Mouse (Mus musculus) neural tube, embryonic 13.5 days (tissue): ENCODE results near the gene Cubn. TPM values are rescaled to one million over a fixed set of nuclear protein-coding genes. Genes with fewer than 3 reads are reported as not detected.

Source experiments
- ATAC-seq: fragments of 200-750 bp; cut with Nextera tagmentation; 2 replicates; pipeline ENCODE4 v1.8.0; 2017; ENCODE audit warnings: low read depth, mild to moderate bottlenecking, moderate TSS enrichment, moderate library complexity
- H3K27ac ChIP-seq: fragments of 300-500 bp; sonication (generic); replicated peaks from 2 replicates; pipeline ENCODE4 v1.5.1; 2015; ENCODE audit warnings: moderate library complexity, mild to moderate bottlenecking, inconsistent platforms
- H3K27me3 ChIP-seq: fragments of 300-500 bp; sonication (generic); 2 replicates; pipeline ENCODE4 v1.6.1; 2015; ENCODE audit warnings: mild to moderate bottlenecking, inconsistent platforms
- H3K36me3 ChIP-seq: fragments of 300-500 bp; sonication (generic); 2 replicates; pipeline ENCODE4 v1.6.1; 2015; ENCODE audit warnings: mild to moderate bottlenecking, inconsistent platforms
- H3K4me1 ChIP-seq: fragments of 300-500 bp; sonication (generic); replicated peaks from 2 replicates; pipeline ENCODE4 v1.6.1; 2015; ENCODE audit warnings: inconsistent platforms
- H3K4me2 ChIP-seq: fragments of 300-500 bp; sonication (generic); 2 replicates; pipeline ENCODE4 v1.6.1; 2015; ENCODE audit warnings: inconsistent platforms, mild to moderate bottlenecking, moderate library complexity
- H3K4me3 ChIP-seq: fragments of 300-500 bp; sonication (generic); 2 replicates; pipeline ENCODE4 v1.5.1; 2015; ENCODE audit warnings: mild to moderate bottlenecking, inconsistent platforms
- H3K9ac ChIP-seq: fragments of 300-500 bp; sonication (generic); 2 replicates; pipeline ENCODE4 v1.6.1; 2015; ENCODE audit warnings: moderate library complexity, mild to moderate bottlenecking, inconsistent platforms
- H3K9me3 ChIP-seq: fragments of 300-500 bp; sonication (generic); 2 replicates; pipeline ENCODE4 v1.6.1; 2016; ENCODE audit warnings: inconsistent platforms
- WGBS: fragments of 180-500 bp; shearing (Covaris S2); methylation state at CpG from one replicate; pipeline ENCODE4 v1.1.7; 2015; 5-methylcytosine and 5-hydroxymethylcytosine counted together
- polyA plus RNA-seq: library from polyadenylated mRNA; unstranded; fragments of >200 nt; fragmentation: Nextera tagmentation; extraction: Ambion mirVana; gene quantifications from 2 replicates; pipeline ENCODE4 v1.2.1, GENCODE M21; 2015

Gene Cubn
- polyA plus RNA-seq, 1 experiment from 2014 or later = 0.31 TPM

DNA sequence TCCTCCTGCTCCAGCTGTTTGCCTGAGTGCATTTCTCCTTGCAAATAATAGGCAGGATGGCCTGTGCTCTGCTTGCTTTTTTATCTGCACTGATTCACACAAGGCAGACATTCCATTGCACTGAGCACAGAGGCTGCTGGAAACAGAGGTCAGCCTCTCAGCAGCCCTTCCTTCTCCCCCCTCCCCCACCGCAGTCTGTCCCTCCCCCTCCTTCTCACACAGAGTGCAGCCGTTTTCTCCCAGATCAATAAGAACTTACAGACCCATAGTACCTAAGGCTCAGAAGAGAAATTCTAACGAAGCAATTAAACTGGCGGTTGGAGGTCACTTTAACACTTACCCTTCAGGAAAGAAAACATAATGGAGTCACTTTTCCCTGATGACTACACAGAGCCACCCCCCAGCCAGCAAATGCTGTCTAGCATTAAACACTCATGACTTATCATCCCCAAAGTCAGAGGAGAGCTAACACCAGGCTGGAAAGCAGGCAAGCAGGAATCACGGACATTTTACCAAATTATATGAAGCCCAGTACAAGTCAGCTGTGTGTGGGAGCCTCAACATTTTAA, 119.3 kb downstream of the Cubn start:
- peak; percentile 91 for ATAC-seq
- H3K4me2 ChIP-seq = peak overlapping the region; percentile 29
- WGBS = 2% methylated on average over 5 of the region's 5 CpGs
- no peaks in the 10 kb centered on the region for H3K9me3 ChIP-seq
- no peak overlapping the region for H3K4me3 ChIP-seq
- no peaks in the 10 kb centered on the region for H3K27me3 ChIP-seq
- H3K4me1 ChIP-seq = peaks cover 29% of the 10 kb centered on the region
- no peaks in the 10 kb centered on the region for H3K36me3 ChIP-seq
- H3K27ac ChIP-seq = peak overlapping the region; percentile 80
- no peak overlapping the region for H3K9ac ChIP-seq

DNA sequence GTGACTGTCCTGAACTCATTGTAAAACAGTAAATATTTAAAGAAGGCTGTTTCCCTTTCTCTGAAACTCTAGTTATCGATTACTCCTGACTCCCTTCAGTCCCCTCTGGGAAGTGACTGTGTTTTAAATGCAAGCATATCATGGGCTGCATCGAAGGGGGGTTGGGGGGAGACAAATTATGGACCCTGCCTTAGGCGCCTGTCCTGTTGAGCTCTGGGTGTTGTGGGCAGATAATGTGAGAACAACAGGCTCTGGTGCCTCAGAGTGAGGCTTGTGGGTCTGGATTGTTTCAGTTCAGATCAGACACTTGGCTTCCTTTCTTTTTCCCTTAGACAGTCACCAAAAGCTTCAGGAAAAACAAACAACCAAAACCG, 119.8 kb downstream of the Cubn start:
- Histone ChIP-seq H3K27me3 (no peaks in the 10 kb centered on the region), H3K27ac (peak overlapping the region; percentile 80), H3K4me1 (peaks cover 29% of the 10 kb centered on the region), H3K36me3 (no peaks in the 10 kb centered on the region), H3K9me3 (no peaks in the 10 kb centered on the region), H3K4me2 (no peak overlapping the region), H3K4me3 (no peak overlapping the region), H3K9ac (0 out of 2 replicates have a peak overlapping the region, but pooled peaks have one; percentile 17)
- peak; percentile 48 for ATAC-seq
- 7% methylated on average over 4 of the region's 4 CpGs for WGBS

DNA sequence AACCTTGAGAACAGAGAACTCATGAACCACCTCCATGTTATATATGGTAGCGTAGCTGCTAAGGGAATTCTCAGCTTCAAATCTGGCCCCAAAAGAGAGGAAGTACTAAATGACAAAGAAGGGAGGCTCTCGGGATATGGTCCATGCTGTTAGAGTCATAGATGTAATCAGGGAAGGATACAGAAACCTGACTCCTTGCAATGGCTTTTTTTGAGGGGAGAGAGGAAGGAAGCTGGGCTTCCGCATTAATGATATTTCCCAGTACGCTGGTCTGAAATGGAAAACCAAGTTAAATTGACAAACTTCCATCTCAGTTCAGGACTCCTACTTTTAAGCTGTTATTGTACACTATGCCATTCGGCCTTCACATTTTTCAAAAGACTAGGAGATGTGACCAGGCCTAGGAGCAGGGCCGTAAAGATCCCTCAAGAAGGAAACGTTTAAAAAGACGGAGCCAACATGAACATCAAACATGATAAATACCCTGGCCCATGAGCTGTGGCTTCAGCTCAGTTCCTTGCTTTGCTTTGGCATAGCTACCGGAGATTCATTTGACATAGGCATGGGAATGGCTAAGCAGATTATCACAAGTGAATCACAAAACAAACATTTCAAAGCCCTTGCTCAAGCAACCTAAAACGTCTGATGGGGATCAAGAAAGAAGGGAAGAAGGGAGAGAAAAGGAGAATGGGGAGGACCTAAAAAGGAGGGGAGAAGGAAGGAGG, 120.4 kb downstream of the Cubn start:
- Histone ChIP-seq H3K9me3 (no peaks in the 10 kb centered on the region), H3K4me2 (no peak overlapping the region), H3K4me3 (no peak overlapping the region), H3K4me1 (peaks cover 29% of the 10 kb centered on the region), H3K36me3 (no peaks in the 10 kb centered on the region), H3K27ac (peak overlapping the region; percentile 80), H3K9ac (0 out of 2 replicates have a peak overlapping the region, but pooled peaks have one; percentile 17), H3K27me3 (no peaks in the 10 kb centered on the region)
- ATAC-seq = no peak
- 59% methylated on average over 10 of the region's 10 CpGs for WGBS

DNA sequence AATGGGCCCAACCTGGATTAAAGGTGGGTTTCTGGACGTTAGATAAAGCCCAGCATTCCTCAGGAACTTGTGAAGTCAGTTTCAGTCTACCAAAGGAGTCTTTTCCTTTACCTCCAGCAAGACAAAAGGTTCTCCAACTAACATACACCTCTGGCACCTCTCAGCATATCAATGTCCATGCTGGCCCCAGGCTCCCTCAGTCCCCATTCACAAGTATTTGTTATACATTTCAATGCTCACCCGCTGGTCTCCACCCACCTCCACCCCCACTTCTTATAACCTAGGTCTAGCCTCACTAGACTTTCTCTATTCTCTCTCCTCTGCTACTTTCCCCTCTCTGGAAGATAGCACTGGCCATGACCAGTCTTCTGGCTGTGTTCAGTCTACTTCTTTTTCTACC, 121.1 kb downstream of the Cubn start:
- Histone ChIP-seq H3K27ac (no peak overlapping the region), H3K4me2 (no peak overlapping the region), H3K4me1 (peaks cover 29% of the 10 kb centered on the region), H3K9ac (no peak overlapping the region), H3K4me3 (no peak overlapping the region), H3K9me3 (no peaks in the 10 kb centered on the region), H3K27me3 (no peaks in the 10 kb centered on the region), H3K36me3 (no peaks in the 10 kb centered on the region)
- ATAC-seq = no peak
- WGBS = 35% methylated on average over 2 of the region's 2 CpGs

DNA sequence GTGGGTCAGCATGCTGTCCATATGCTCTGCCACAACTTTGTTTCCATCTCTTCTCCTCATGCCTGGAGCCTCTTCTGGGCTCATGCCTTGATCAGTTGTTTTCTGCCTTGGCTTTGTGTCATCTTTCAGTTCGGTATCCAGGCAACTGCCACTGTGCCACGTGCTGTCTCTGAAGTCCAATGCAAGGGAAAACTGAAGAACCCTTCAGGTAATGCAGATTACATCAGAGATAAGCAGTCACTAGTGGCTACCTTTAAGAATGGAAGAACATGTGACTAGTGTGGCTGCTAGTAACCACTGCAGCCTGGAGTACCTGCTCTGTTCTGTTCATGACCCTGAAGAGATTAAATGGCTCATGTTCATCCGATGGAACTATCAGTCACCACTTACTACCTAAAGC, 123.1 kb downstream of the Cubn start:
- no peak for ATAC-seq
- Histone ChIP-seq H3K27ac (no peak overlapping the region), H3K36me3 (no peaks in the 10 kb centered on the region), H3K27me3 (no peaks in the 10 kb centered on the region), H3K4me3 (no peak overlapping the region), H3K4me1 (peaks cover 29% of the 10 kb centered on the region), H3K9me3 (no peaks in the 10 kb centered on the region), H3K9ac (no peak overlapping the region), H3K4me2 (no peak overlapping the region)
- 73% methylated on average over 3 of the region's 3 CpGs for WGBS

DNA sequence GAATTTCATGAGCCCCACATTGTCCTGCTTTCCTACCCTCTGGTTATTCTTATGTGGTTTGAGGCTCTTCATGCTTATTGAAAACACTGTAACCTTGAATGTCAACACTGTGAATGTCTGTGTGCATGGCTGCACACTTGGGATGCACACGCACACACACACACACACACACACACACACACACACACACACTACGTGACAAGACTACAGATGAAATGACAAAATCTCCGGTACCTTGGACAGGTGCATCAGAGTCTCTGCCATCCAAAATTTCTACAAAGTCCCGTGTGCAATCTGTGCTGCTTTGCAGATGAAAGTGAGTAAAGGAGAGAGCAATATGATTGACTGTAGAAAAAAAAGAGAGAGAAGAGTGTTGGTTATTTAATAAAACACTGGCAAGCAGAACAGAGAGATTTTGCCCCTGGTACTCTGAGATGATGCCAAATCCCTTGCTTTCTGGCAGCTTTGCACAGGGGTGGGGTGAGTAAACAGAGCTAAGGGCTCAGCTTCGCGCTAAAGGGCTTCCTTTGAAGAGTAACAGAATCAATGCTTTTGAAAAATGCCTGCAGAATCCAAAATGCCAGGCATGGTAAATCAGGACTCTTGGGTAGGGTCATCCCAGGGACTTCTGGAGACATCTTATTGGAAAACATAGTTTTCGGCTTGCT, 133.6 kb downstream of the Cubn start:
- WGBS = 58% methylated on average over 7 of the region's 7 CpGs
- ATAC-seq = no peak

DNA sequence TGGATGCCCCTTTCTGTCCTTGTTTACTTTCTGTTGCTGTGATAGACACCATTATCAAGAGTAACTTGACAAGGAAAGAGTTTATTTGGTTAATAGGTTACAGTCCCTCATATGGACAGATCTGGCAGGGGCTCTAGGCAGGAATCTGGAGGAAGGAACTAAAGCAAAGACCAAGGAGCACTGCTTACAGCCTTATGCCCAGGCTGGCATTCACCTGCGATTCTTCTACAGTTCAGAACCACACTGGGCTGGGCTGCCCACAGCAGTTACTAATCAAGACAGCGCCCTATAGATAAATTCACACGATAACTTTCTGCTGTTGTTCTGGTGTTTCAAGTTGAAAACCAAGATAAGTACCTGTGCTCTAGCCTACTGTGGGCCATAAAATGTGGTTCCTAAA, 138.8 kb downstream of the Cubn start:
- Histone ChIP-seq H3K9me3 (no peaks in the 10 kb centered on the region), H3K36me3 (no peaks in the 10 kb centered on the region), H3K27me3 (no peaks in the 10 kb centered on the region; the same call in 1 of the 2 replicates), H3K27ac (no peak overlapping the region), H3K9ac (no peak overlapping the region), H3K4me2 (no peak overlapping the region), H3K4me3 (no peak overlapping the region), H3K4me1 (peaks cover 2% of the 10 kb centered on the region; the same call in 1 of the 2 replicates)
- WGBS = 97% methylated on average over 3 of the region's 3 CpGs
- ATAC-seq = no peak

More for the DNA sequence above, 133.6 kb downstream of the Cubn start:
- no peak overlapping the region for H3K4me3 ChIP-seq
- H3K9me3 ChIP-seq = no peaks in the 10 kb centered on the region
- no peak overlapping the region for H3K27ac ChIP-seq
- no peak overlapping the region for H3K9ac ChIP-seq
- H3K4me1 ChIP-seq = peaks cover 16% of the 10 kb centered on the region
- no peaks in the 10 kb centered on the region; the same call in 1 of the 2 replicates for H3K27me3 ChIP-seq
- H3K4me2 ChIP-seq = no peak overlapping the region
- no peaks in the 10 kb centered on the region for H3K36me3 ChIP-seq

DNA sequence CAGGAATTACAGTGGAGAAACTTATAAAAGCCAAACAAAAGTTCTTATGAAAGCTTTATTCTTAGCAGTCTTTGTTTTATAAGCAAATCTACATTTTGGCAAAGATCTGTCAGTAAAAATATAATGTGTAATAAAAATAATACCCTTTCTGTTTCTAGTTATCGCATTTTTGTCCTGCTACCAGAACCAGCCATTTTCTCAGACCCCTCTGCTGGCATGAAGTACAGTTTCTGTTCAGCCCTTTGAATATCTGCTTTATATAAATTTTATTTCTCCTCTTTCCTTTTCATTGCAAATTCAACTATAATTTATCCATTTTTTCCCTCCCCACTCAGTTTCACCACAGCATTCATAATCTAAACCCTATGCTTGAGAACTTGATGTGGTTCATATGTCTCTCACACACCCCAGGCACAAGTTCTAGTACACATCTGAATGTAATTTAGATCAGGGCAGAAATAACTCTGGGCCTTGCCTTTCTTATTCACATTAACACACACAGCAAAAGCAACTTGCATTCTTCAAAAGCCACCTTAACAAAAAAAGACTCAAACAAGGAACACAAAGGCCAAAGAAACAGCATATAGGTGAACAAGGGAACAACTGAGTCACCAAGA, 139.4 kb downstream of the Cubn start:
- Histone ChIP-seq H3K27me3 (no peaks in the 10 kb centered on the region; the same call in 1 of the 2 replicates), H3K27ac (no peak overlapping the region), H3K4me3 (no peak overlapping the region), H3K4me2 (no peak overlapping the region), H3K9me3 (no peaks in the 10 kb centered on the region), H3K4me1 (no peaks in the 10 kb centered on the region), H3K36me3 (no peaks in the 10 kb centered on the region), H3K9ac (no peak overlapping the region)
- WGBS = 81% methylated on average over 1 of the region's 1 CpGs
- no peak for ATAC-seq

DNA sequence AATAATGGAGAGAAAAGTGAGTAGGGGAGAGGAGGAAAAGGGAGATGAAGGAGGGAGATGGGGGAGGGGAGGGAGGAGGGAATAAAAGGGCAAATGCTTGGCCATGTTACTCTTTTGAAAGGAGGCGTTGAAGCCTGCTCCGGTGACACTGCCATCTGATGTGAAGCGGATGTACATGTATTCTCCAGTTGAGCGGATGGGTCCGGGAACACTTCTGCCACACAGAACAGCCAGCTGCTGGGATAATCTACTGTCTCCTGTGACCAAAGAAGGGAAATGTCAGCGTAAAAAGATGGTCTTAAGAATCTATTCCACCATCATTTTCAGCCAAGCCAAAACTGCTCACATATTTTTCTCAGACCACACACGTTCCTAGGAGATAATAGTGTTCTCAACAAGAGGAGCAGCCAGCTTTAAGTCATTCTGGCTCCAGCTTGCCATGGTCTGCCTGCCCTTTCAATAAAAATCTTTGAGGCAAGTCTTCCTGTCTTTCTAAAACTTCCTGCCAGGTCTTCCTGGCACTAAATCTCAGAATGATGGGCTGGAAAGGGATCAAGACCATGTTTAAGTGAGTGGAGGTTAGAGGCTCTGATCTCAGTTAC, 149.2 kb downstream of the Cubn start:
- H3K36me3 ChIP-seq = no peaks in the 10 kb centered on the region
- H3K27me3 ChIP-seq = no peaks in the 10 kb centered on the region
- no peaks in the 10 kb centered on the region for H3K4me1 ChIP-seq
- WGBS = 50% methylated on average over 7 of the region's 7 CpGs
- ATAC-seq = no peak
- no peak overlapping the region for H3K4me3 ChIP-seq
- H3K27ac ChIP-seq = no peak overlapping the region
- no peak overlapping the region for H3K9ac ChIP-seq
- no peaks in the 10 kb centered on the region for H3K9me3 ChIP-seq
- H3K4me2 ChIP-seq = no peak overlapping the region

DNA sequence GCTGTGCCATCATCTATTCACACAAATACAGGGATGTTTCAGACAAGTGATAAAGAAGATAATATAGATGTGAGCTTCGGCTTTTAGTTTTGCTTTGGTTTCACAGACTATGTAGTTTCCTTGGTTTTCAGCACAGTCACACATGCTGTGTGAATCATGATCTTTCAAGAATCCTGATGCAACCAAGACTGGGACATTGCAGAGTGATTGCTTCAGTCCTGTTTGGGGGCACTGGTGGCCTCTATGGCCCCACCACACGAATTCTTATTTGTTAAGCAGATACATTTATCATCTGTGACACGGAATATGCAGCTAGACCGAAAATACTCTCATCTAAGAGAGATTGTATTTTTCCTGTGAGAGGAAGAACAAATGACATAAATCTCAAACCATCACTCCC, 156.2 kb downstream of the Cubn start:
- no peak overlapping the region for H3K27ac ChIP-seq
- ATAC-seq = no peak
- no peaks in the 10 kb centered on the region for H3K36me3 ChIP-seq
- no peak overlapping the region for H3K4me3 ChIP-seq
- H3K27me3 ChIP-seq = no peaks in the 10 kb centered on the region
- 78% methylated on average over 4 of the region's 4 CpGs for WGBS
- H3K9ac ChIP-seq = no peak overlapping the region
- no peak overlapping the region for H3K4me2 ChIP-seq
- H3K9me3 ChIP-seq = no peaks in the 10 kb centered on the region
- H3K4me1 ChIP-seq = no peaks in the 10 kb centered on the region

DNA sequence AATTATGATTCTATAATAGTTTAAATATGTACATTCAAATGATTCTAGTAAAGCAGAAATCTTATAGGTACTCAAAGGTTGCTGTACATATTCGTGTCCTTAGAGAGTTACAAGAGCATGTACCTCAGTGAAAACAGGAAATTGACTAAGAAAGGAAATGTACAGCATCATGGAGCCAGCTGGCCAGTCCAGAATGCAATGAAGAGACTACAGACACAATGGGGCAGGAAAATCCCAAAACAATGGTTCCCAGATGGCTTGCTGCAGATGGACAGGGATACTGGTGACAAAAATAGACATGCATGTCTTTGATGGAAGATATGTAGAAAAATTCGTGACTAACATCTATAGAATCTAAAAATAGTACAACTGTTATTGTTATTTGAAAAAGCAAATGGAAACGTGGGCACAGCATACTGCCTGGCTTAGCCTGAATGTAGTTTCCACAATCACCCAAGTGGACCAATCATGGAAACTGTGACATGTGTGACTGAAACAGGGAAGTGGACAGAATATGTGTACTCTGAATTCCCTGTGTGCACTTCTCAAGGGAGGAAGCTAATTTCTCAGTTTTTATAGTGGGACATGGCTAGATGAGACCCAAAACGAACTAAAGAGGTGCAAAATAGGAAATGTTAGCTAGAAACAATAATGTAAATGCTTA, 161.7 kb downstream of the Cubn start:
- no peak for ATAC-seq
- 72% methylated on average over 4 of the region's 4 CpGs for WGBS
- Histone ChIP-seq H3K4me1 (no peaks in the 10 kb centered on the region), H3K27me3 (no peaks in the 10 kb centered on the region), H3K4me2 (no peak overlapping the region), H3K4me3 (no peak overlapping the region), H3K9me3 (no peaks in the 10 kb centered on the region), H3K36me3 (no peaks in the 10 kb centered on the region), H3K9ac (no peak overlapping the region), H3K27ac (no peak overlapping the region)
